Comparison of ENCODE assay signal across 11 mouse cellular contexts in the genomic region with DNA sequence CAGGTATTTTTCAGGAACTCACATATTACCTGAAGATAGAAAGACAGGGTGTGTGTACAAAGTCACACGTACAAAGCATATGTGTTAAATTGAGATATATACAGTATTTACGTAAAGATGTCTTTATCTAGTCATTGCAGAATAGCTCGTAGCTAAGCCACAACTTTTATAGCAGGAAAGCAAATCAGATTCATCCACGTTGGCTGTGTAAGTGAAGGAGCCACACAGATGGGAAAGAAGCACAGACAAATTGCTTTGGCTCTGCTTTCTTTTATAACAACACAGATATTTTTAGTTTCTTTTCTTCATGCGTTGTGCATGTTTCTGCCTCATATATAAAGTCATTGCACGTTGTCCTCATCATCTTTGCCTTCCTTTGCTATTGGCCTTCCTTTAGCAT.
"Had no signal": no experiment of that assay in that cellular context is flagged by ENCODE, and none has a peak within 500 bp of the region (broad histone marks: within the 10 kb centered on the region; RNA-seq: fewer than 3 reads in every experiment).

No protein-coding gene starts in this region.

- H3K27me3 ChIP-seq: kidney, embryonic 15.5 days; limb, embryonic 15.5 days; liver, embryonic 12.5 days; stomach, embryonic 15.5 days had no signal

- H3K9me3 ChIP-seq: kidney, embryonic 15.5 days; limb, embryonic 15.5 days; liver, embryonic 12.5 days; midbrain, embryonic 10.5 days; stomach, embryonic 15.5 days had no signal

- H3K4me1 ChIP-seq: kidney, embryonic 15.5 days; limb, embryonic 15.5 days; liver, embryonic 12.5 days; midbrain, embryonic 10.5 days; stomach, embryonic 15.5 days had no signal

- H3K27ac ChIP-seq: kidney, embryonic 15.5 days; limb, embryonic 15.5 days; liver, embryonic 12.5 days; midbrain, embryonic 10.5 days; stomach, embryonic 15.5 days had no signal

- ATAC-seq: liver, embryonic 12.5 days had no signal

- H3K4me2 ChIP-seq: kidney, embryonic 15.5 days; limb, embryonic 15.5 days; liver, embryonic 12.5 days; lung, embryonic 14.5 days; stomach, embryonic 15.5 days had no signal

- H3K4me3 ChIP-seq: kidney, embryonic 15.5 days; limb, embryonic 15.5 days; liver, embryonic 12.5 days; midbrain, embryonic 10.5 days; myocyte; stomach, embryonic 15.5 days had no signal

- DNase-seq: kidney, adult 2 months; kidney, postnatal 14 days; midbrain, embryonic 14.5 days; thymus, postnatal 36 days had no signal

- H3K9ac ChIP-seq: kidney, embryonic 15.5 days; limb, embryonic 15.5 days; liver, embryonic 12.5 days; lung, embryonic 14.5 days; stomach, embryonic 15.5 days had no signal

- H3K36me3 ChIP-seq: kidney, embryonic 15.5 days; limb, embryonic 15.5 days; liver, embryonic 12.5 days; midbrain, embryonic 10.5 days; stomach, embryonic 15.5 days had no signal
